Mouse (Mus musculus): ENCODE results near the gene Aym1. TPM values are rescaled to one million over a fixed set of nuclear protein-coding genes. Genes with fewer than 3 reads are reported as not detected.
"Not testable (repeated sequence)": the region's sequence is repeated elsewhere in the genome, so short reads cannot be mapped to it uniquely, and the experiment has no call there.

Gene Aym1
- polyA plus RNA-seq, 1 experiment from 2014 or later: not detected

DNA sequence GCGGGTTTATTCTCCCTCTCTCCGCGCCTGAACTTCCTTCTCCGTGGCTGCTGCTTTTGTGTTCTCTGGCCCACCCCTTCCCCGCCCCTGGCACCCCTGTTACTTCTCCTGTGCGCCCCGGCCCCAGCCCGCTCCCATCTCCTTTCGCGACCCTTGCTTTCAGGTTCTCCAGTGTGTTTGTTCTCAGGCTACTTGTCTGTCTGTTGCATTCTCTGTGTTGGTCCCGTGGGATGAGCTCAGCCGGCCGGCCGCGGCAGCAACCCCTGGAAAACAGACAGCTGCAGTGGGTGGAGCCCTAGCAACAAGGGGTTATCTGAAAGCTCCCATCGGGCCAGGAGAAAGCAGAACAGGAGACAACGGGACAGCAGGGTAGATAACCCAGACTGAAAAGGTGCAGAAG, 21.4 kb upstream of the Aym1 start:
- Histone ChIP-seq H3K9me3 (no peaks in the 10 kb centered on the region), H3K4me3 (peak overlapping the region; percentile 18; the same call in 1 of the 2 replicates), H3K4me2 (peak overlapping the region; percentile 34), H3K27me3 (peaks cover 67% of the 10 kb centered on the region), H3K9ac (no peak overlapping the region), H3K4me1 (peaks cover 6% of the 10 kb centered on the region; the same call in 1 of the 2 replicates), H3K27ac (no peak overlapping the region), H3K36me3 (no peaks in the 10 kb centered on the region)
- under 1% methylated on average over 17 of the region's 17 CpGs for WGBS
- no peak for ATAC-seq (ENCODE audit: borderline replicate concordance, extremely low read depth, low FRiP score, low TSS enrichment)

DNA sequence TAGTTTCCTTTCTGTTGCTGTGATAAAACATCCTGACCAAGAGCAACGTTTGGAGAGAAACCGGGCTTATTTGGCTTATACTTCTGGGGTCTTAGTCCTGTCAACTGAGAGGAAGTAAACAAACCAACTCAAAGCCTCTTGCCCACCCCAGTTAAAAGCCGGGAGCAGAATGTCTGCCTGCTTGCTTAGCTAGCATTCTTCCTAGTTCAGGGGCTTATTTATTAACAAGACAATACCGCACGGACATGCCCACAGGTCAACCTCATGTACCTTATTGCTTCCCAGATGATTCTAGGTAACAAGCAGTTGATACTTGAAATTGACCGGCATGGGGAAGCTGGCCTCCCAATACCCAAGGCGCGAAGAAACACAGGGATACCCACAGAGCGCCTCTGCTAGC, 20.8 kb upstream of the Aym1 start:
- Histone ChIP-seq H3K27me3 (peaks cover 68% of the 10 kb centered on the region), H3K4me3 (no peak overlapping the region; the same call in 1 of the 2 replicates), H3K4me1 (peaks cover 6% of the 10 kb centered on the region; the same call in 1 of the 2 replicates), H3K9ac (no peak overlapping the region), H3K4me2 (no peak overlapping the region), H3K27ac (no peak overlapping the region), H3K36me3 (no peaks in the 10 kb centered on the region), H3K9me3 (no peaks in the 10 kb centered on the region)
- 28% methylated on average over 9 of the region's 9 CpGs for WGBS
- no peak for ATAC-seq (ENCODE audit: borderline replicate concordance, extremely low read depth, low FRiP score, low TSS enrichment)

DNA sequence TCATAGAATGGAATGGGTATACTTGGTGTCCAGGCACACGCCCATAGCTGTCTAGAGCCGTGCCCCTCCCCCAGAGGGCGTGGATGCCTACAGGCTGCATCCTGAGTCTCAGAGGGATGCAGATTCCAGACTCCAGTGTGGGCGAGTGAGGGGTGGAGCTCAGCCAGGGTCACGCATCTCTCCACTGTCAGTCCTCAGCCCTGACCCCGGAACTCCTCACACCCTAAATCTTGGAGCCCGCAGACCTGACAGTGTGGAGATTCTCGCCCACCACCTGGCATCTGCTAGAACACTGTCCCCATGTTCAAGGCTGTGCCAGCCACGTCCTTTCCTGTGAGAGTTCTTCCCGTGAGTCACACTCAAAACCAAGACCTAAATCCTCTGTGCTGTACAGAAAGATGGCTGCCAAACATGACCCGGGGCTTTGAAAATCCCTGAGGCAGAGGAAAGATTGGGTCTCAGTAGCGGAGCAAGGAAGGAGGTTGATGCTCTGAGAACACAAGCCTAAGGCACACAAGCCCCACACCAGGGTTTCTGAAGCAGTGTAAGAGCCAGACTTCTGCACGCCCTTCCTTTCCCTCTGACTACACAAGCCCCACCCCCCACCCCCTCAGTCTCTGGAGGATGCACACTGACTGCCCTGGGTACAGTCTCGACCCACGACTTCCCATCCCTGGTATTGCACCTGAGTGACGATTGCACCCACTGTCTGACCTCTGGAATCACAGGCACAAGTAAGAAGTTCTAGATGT, 12.3 kb upstream of the Aym1 start:
- no peak for ATAC-seq (ENCODE audit: borderline replicate concordance, extremely low read depth, low FRiP score, low TSS enrichment)
- H3K27me3 ChIP-seq: peaks cover 75% of the 10 kb centered on the region
- no peak overlapping the region for H3K27ac ChIP-seq
- no peak overlapping the region for H3K4me2 ChIP-seq
- H3K4me1 ChIP-seq: peaks cover 5% of the 10 kb centered on the region; the same call in 1 of the 2 replicates
- 31% methylated on average over 16 of the region's 16 CpGs for WGBS
- no peak overlapping the region for H3K9ac ChIP-seq
- H3K9me3 ChIP-seq: no peaks in the 10 kb centered on the region
- H3K36me3 ChIP-seq: no peaks in the 10 kb centered on the region
- H3K4me3 ChIP-seq: no peak overlapping the region

DNA sequence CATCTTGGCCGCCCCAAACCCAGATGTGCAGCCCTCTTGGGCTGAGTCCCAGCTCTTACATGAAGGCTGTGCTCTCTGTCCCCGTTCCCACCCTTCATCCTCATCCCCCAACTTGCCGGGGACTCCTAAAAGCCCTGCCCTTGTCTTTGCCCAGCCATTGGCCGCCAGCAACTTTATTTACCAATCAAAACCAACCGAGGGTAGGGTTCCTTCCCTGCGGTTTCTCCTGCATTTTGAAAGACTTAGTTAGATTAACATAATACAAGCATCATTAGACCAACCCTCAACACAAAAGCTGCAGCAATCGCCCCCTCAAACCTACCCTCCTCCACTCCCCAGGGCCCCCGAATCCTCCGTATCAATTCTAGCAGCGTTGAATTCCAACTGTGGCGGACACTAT, 11.3 kb upstream of the Aym1 start:
- peaks cover 76% of the 10 kb centered on the region for H3K27me3 ChIP-seq
- H3K9ac ChIP-seq: no peak overlapping the region
- no peak for ATAC-seq (ENCODE audit: borderline replicate concordance, extremely low read depth, low FRiP score, low TSS enrichment)
- H3K4me2 ChIP-seq: no peak overlapping the region
- peaks cover 5% of the 10 kb centered on the region; the same call in 1 of the 2 replicates for H3K4me1 ChIP-seq
- 17% methylated on average over 11 of the region's 11 CpGs for WGBS
- H3K36me3 ChIP-seq: no peaks in the 10 kb centered on the region
- no peak overlapping the region for H3K27ac ChIP-seq
- no peaks in the 10 kb centered on the region for H3K9me3 ChIP-seq
- H3K4me3 ChIP-seq: no peak overlapping the region

DNA sequence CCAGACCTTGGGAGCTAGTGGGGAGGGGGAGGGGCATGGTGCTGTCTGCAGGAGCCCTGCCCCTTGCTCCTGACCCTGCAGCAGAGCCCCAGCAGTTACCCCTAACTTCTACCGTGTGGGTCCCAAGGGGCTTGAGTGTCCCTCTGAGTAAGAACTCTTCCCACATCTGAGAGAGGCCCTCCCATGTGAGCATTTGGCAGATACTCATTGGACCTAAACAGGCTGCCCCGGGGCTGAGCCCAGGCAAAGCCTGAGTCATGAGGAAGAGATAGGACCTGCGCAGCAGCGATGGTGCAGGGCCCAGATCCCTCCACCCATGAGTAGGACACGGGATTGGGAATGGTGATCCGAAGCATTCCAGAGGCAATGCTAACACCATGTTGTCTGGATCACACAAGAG, 10.4 kb upstream of the Aym1 start:
- H3K4me1 ChIP-seq; H3K9ac ChIP-seq; H3K4me3 ChIP-seq; H3K36me3 ChIP-seq; ATAC-seq (ENCODE audit: borderline replicate concordance, extremely low read depth, low FRiP score, low TSS enrichment); H3K9me3 ChIP-seq; H3K27ac ChIP-seq; H3K4me2 ChIP-seq: not testable (repeated sequence)
- peaks cover 69% of the 10 kb centered on the region for H3K27me3 ChIP-seq
- WGBS: 42% methylated on average over 6 of the region's 6 CpGs

DNA sequence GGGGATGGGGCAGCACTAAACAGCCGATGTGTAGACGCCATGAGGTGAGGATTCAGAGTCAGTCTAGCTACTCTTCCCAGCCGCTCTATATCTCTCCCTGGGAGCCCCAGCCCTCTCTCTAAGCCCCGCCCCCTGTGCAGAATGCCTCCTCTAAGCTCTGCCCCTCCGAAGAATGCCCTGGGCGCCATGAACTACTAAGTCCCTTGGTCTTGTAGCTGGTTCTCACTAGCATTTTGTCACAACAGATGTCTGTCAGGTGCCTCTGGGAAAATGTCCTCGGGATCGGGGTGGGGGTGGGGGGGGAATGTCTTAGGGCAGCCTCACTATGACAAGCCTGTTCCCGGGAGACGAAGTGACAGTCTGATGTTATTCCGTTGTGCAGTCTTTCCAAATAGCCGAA, 9.5 kb upstream of the Aym1 start:
- 33% methylated on average over 12 of the region's 12 CpGs for WGBS
- H3K4me3 ChIP-seq: no peak overlapping the region

DNA sequence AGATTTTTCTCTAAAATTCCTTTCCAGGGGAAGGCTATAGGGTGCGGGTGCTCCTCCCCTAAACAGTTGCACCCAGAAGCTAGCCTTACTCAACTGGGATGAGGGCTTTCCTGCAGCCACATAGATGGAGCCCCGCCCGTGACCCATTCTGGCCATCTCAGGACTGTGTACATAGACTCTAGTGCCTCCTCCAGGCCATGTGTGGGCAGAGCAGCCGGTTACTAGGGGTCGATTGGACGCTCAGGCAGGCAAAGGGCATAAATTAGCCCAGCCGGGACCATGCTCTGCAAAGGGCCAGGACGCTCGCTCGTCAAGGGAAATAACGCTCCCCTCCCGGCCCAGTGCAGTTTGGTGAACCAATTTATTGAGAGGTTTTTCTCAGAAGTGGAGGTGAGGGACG, 8.5 kb upstream of the Aym1 start:
- no peak overlapping the region for H3K9ac ChIP-seq
- H3K27me3 ChIP-seq: peaks cover 59% of the 10 kb centered on the region
- no peaks in the 10 kb centered on the region for H3K9me3 ChIP-seq
- peaks cover 6% of the 10 kb centered on the region; the same call in 1 of the 2 replicates for H3K4me1 ChIP-seq
- H3K36me3 ChIP-seq: no peaks in the 10 kb centered on the region
- no peak overlapping the region for H3K4me3 ChIP-seq
- no peak overlapping the region for H3K27ac ChIP-seq
- WGBS: 15% methylated on average over 13 of the region's 13 CpGs
- no peak overlapping the region for H3K4me2 ChIP-seq
- ATAC-seq (ENCODE audit: borderline replicate concordance, extremely low read depth, low FRiP score, low TSS enrichment): no peak

More for the DNA sequence above, 9.5 kb upstream of the Aym1 start:
- Histone ChIP-seq H3K4me2 (no peak overlapping the region), H3K4me1 (peaks cover 5% of the 10 kb centered on the region; the same call in 1 of the 2 replicates), H3K27me3 (peaks cover 63% of the 10 kb centered on the region), H3K9me3 (no peaks in the 10 kb centered on the region), H3K9ac (no peak overlapping the region), H3K27ac (no peak overlapping the region), H3K36me3 (no peaks in the 10 kb centered on the region)
- ATAC-seq (ENCODE audit: borderline replicate concordance, extremely low read depth, low FRiP score, low TSS enrichment): no peak

DNA sequence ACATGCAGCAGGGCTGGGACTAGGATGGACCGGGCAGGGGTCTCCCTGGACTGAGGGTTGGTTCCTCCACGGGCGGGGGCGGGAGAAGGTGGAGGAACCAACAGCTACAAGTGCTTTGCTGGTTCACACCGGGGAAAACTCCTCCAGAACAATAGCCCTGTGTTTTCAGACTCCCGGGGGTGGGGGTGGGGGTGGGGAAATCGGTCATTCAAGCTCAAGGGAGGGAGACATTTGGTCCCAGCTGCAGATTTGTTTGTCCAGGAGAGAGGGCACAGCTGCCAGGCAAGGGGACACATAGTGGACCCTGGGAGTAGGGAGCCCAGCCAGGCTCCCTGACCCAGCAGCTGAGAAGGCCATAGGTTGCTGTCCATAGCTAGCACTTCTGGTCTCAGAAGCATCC, 7.9 kb upstream of the Aym1 start:
- Histone ChIP-seq H3K36me3 (no peaks in the 10 kb centered on the region), H3K27ac (no peak overlapping the region), H3K9ac (no peak overlapping the region), H3K9me3 (no peaks in the 10 kb centered on the region), H3K4me1 (peaks cover 12% of the 10 kb centered on the region), H3K4me2 (no peak overlapping the region), H3K27me3 (peaks cover 57% of the 10 kb centered on the region), H3K4me3 (no peak overlapping the region)
- WGBS: 17% methylated on average over 7 of the region's 7 CpGs
- no peak for ATAC-seq (ENCODE audit: borderline replicate concordance, extremely low read depth, low FRiP score, low TSS enrichment)

DNA sequence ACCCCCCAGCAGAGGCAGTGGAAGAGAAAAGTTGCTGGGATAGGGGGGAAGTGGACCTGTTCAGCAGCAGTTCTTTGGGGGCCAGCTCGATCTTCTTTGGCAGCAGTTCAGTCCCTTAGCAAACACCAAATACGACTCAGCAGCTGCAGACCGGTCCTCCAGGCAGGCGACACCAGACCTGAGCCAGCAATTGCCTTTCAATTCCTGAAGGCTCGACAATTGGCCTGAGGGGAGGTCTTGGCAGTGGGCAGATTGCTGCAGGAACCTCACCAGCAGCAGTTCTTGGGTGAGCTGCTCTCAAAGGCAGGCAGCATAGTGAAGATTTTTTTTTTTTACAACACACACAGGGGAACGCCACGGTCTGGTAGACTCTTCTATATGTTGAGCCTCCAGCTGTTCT, 7.3 kb upstream of the Aym1 start:
- Histone ChIP-seq H3K27ac (no peak overlapping the region), H3K27me3 (peaks cover 51% of the 10 kb centered on the region), H3K9ac (no peak overlapping the region), H3K4me1 (peaks cover 15% of the 10 kb centered on the region), H3K4me2 (no peak overlapping the region), H3K36me3 (no peaks in the 10 kb centered on the region), H3K4me3 (no peak overlapping the region), H3K9me3 (no peaks in the 10 kb centered on the region)
- ATAC-seq (ENCODE audit: borderline replicate concordance, extremely low read depth, low FRiP score, low TSS enrichment): no peak
- WGBS: 17% methylated on average over 7 of the region's 7 CpGs

DNA sequence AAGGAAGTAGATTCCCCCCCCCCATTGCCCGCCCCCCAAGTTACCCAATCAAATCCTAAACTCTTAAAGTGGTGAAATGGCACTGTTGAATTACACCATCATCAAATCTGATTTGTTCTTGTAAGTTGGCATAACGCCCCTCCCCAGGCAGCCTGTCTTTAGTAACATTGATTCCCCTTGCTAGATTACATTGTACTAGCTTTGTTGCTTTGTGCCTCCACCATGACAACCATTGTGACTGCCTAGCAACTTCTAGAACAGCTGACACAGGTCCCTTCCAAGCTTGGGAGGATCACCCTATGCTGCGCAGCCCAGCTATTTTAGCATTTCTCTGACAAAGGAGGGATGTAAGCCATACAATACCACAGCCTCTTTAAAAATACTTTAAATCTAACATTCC, 5.3 kb upstream of the Aym1 start:
- Histone ChIP-seq H3K4me3 (no peak overlapping the region), H3K4me2 (no peak overlapping the region), H3K27me3 (peaks cover 32% of the 10 kb centered on the region), H3K9me3 (no peaks in the 10 kb centered on the region), H3K27ac (no peak overlapping the region), H3K36me3 (no peaks in the 10 kb centered on the region), H3K9ac (no peak overlapping the region), H3K4me1 (peaks cover 15% of the 10 kb centered on the region)
- no peak for ATAC-seq (ENCODE audit: borderline replicate concordance, extremely low read depth, low FRiP score, low TSS enrichment)
- WGBS: 85% methylated on average over 3 of the region's 3 CpGs

DNA sequence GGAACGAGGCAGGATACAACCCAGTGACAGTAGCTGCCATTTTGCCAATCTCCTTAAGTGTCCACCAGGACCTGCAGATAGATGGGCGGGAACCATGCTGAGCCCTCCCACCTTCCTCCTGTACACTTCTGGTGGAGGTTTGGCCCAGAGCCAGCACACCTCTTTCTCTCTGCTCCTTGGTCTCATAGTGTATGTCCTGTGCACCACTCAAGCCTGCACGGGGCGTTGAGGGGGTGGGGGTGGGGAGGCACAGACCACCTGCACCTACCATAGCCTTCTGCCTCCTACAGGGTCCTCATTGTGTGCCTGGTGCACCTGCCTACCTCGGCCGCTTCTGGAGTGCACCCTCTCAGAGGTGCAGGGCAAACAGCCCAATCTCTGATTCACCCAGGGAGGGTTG, 4.5 kb upstream of the Aym1 start:
- no peak overlapping the region for H3K4me2 ChIP-seq
- peaks cover 23% of the 10 kb centered on the region for H3K27me3 ChIP-seq
- peak; percentile 73; the same call in 1 of the 2 replicates for ATAC-seq (ENCODE audit: borderline replicate concordance, extremely low read depth, low FRiP score, low TSS enrichment)
- H3K4me1 ChIP-seq: peaks cover 19% of the 10 kb centered on the region
- peak overlapping the region; percentile 31; the same call in 1 of the 2 replicates for H3K27ac ChIP-seq
- H3K9me3 ChIP-seq: no peaks in the 10 kb centered on the region
- no peak overlapping the region for H3K4me3 ChIP-seq
- WGBS: 37% methylated on average over 6 of the region's 6 CpGs
- no peaks in the 10 kb centered on the region for H3K36me3 ChIP-seq
- no peak overlapping the region for H3K9ac ChIP-seq

DNA sequence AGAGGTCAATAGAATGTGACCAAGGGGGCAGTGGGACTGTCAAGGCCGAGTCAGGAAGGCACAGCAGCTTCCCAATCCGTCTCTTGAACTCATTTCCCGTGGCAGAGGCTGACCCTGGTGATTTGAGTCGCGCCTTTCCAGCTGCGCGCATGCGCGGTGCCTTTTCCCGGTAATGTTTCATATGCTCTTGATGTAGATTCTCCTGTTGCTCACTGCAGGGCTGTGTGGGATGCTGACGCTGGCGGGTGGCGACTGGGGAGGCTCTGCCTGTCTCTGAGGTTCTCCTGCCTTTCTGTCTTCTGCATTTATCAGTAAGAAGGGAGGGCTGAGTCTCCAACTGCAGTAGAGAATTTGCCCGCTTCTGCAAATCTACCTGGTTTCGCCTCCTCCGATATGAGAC, 2.8 kb upstream of the Aym1 start:
- Histone ChIP-seq H3K9ac (no peak overlapping the region), H3K9me3 (no peaks in the 10 kb centered on the region), H3K4me3 (no peak overlapping the region), H3K27ac (no peak overlapping the region), H3K27me3 (peaks cover 6% of the 10 kb centered on the region; the same call in 1 of the 2 replicates), H3K4me1 (peaks cover 20% of the 10 kb centered on the region), H3K4me2 (peak overlapping the region; percentile 29; the same call in 1 of the 2 replicates), H3K36me3 (no peaks in the 10 kb centered on the region)
- ATAC-seq (ENCODE audit: borderline replicate concordance, extremely low read depth, low FRiP score, low TSS enrichment): no peak
- WGBS: 22% methylated on average over 16 of the region's 16 CpGs
